Mouse (Mus musculus) spleen, adult 2 months (tissue): ENCODE results near the gene Apbb1.

Experiments used
- CTCF ChIP-seq: fragments of 200-500 bp; IDR thresholded peaks from 2 replicates; pipeline ENCODE4 v1.5.1; 2011; ENCODE audit warnings: mild to moderate bottlenecking, inconsistent platforms; ENCODE audit not compliant: insufficient read depth, insufficient read length, insufficient replicate concordance; ENCODE audit errors: extremely low read depth
- POLR2A ChIP-seq: fragments of 200-500 bp; IDR thresholded peaks from 2 replicates; pipeline ENCODE4 v1.6.1; 2011; ENCODE audit warnings: low read depth, low read length, inconsistent platforms

GRCm38 (mm10) chr7:105619701-105620100 is 38.2 kb upstream of the Apbb1 start:
- TF ChIP-seq POLR2A, result no peak
- TF ChIP-seq CTCF, result no peak
